Mouse (Mus musculus) heart, embryonic 13.5 days (tissue): ENCODE measurements around the gene Samd1. TPM values are rescaled to one million over a fixed set of nuclear protein-coding genes. Genes with fewer than 3 reads are reported as not detected.

Experiments
- ATAC-seq: fragments of 200-750 bp; cut with Nextera tagmentation; 2 replicates; pipeline ENCODE4 v1.8.0; 2017; ENCODE audit warnings: moderate TSS enrichment; ENCODE audit not compliant: insufficient number of reproducible peaks, low FRiP score, low TSS enrichment; ENCODE audit errors: extremely low read depth
- H3K27ac ChIP-seq: fragments of 300-500 bp; sonication (generic); replicated peaks from 2 replicates; pipeline ENCODE4 v1.5.1; 2015; ENCODE audit warnings: moderate library complexity, mild to moderate bottlenecking, inconsistent platforms
- H3K27me3 ChIP-seq: fragments of 300-500 bp; sonication (generic); replicated peaks from 2 replicates; pipeline ENCODE4 v1.6.1; 2015; ENCODE audit warnings: mild to moderate bottlenecking, inconsistent platforms
- H3K36me3 ChIP-seq: fragments of 300-500 bp; sonication (generic); 2 replicates; pipeline ENCODE4 v1.6.1; 2015; ENCODE audit warnings: mild to moderate bottlenecking, inconsistent platforms
- H3K4me1 ChIP-seq: fragments of 300-500 bp; sonication (generic); 2 replicates; pipeline ENCODE4 v1.6.1; 2015; ENCODE audit warnings: inconsistent platforms
- H3K4me2 ChIP-seq: fragments of 300-500 bp; sonication (generic); 2 replicates; pipeline ENCODE4 v1.6.1; 2015; ENCODE audit warnings: inconsistent platforms, mild to moderate bottlenecking, moderate library complexity
- H3K4me3 ChIP-seq: fragments of 300-500 bp; sonication (generic); 2 replicates; pipeline ENCODE4 v1.5.1; 2015; ENCODE audit warnings: moderate library complexity, mild to moderate bottlenecking, inconsistent platforms
- H3K9ac ChIP-seq: fragments of 300-500 bp; sonication (generic); 2 replicates; pipeline ENCODE4 v1.6.1; 2015; ENCODE audit warnings: inconsistent platforms, mild to moderate bottlenecking, moderate library complexity
- H3K9me3 ChIP-seq: fragments of 300-500 bp; sonication (generic); 2 replicates; pipeline ENCODE4 v1.6.1; 2016; ENCODE audit warnings: inconsistent platforms
- WGBS: fragments of 180-500 bp; shearing (Covaris S2); methylation state at CpG from one replicate; pipeline ENCODE4 v1.1.7; 2015; ENCODE audit warnings: mixed read lengths; 5-methylcytosine and 5-hydroxymethylcytosine counted together
- polyA plus RNA-seq: library from polyadenylated mRNA; unstranded; fragments of >200 nt; fragmentation: Nextera tagmentation; extraction: Ambion mirVana; gene quantifications from 2 replicates; pipeline ENCODE4 v1.2.1, GENCODE M21; 2015

Gene Samd1
- polyA plus RNA-seq, 1 experiment from 2014 or later, result 4.8 TPM

DNA sequence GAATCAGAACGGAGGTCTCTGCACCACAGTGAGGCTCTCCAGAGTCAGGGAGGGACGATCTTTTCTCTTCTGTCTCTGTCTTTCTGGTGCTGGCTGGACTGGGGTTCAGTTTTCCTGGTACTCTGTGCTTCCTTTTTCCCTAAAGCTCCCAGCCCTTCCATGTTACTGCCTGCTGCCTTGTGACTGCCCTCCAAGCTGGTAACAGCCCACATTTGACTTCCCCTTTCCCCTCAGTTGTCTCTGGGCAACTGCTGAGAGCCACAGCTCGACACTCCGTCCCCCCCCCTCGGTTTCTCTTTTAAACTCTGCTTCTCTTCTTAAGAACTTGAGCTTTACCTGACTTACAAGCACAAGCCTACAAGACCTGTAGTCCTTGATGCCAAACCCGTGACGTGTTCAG lies 8.2 kb upstream of the Samd1 start:
- no peak for ATAC-seq
- Histone ChIP-seq H3K4me1 (no peaks in the 10 kb centered on the region), H3K27me3 (no peaks in the 10 kb centered on the region), H3K9ac (no peak overlapping the region), H3K4me3 (no peak overlapping the region), H3K36me3 (peaks cover 99% of the 10 kb centered on the region), H3K4me2 (no peak overlapping the region), H3K27ac (no peak overlapping the region), H3K9me3 (no peaks in the 10 kb centered on the region)
- WGBS, result 82% methylated on average over 7 of the region's 7 CpGs

DNA sequence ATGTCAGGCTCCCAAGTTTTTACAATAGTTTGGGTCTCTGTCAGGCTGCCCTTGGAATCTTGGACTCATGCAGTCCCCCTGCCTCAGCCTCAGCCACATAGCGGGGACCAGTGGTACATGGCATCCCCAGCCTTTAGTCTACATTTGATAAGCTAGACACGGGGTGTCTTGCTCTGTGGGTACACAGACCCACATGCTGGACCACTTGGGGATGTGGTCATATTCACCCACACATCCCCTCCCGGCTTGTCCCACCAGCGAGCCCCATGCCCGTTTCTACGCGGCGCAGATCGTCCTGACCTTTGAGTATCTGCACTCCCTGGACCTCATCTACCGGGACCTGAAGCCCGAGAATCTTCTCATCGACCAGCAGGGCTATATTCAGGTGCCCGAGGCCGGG lies 7.3 kb upstream of the Samd1 start:
- no peak for ATAC-seq
- 90% methylated on average over 14 of the region's 14 CpGs for WGBS

DNA sequence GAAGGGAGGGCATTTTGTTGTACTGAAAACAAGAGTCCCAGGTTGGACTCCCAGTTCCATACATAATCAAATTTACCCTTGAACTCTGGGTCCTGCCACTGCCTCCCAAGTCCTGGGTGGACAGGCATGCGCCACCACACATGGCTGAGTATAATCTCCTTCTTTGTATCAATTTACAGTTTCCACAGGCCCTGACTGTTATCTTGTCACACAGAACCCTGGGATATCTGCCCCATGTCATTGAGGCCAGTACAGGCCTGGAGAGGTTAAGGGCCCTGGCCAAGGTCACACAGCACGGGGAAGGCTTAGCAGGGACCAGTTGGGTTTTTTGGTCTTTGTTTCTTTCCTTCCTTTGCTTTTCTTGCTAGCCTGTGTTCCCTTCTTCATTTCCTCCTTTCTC lies 5.0 kb upstream of the Samd1 start:
- H3K36me3 ChIP-seq, result peaks cover 78% of the 10 kb centered on the region
- H3K27ac ChIP-seq, result no peak overlapping the region
- ATAC-seq, result no peak
- no peak overlapping the region for H3K4me2 ChIP-seq
- no peaks in the 10 kb centered on the region for H3K27me3 ChIP-seq
- H3K9ac ChIP-seq, result no peak overlapping the region
- H3K4me1 ChIP-seq, result peaks cover 8% of the 10 kb centered on the region
- no peak overlapping the region for H3K4me3 ChIP-seq
- no peaks in the 10 kb centered on the region for H3K9me3 ChIP-seq
- WGBS, result 63% methylated on average over 2 of the region's 2 CpGs

More for the DNA sequence above, 7.3 kb upstream of the Samd1 start:
- Histone ChIP-seq H3K9me3 (no peaks in the 10 kb centered on the region), H3K4me1 (no peaks in the 10 kb centered on the region), H3K4me3 (no peak overlapping the region), H3K27me3 (no peaks in the 10 kb centered on the region), H3K36me3 (peaks cover 99% of the 10 kb centered on the region), H3K4me2 (no peak overlapping the region), H3K27ac (no peak overlapping the region), H3K9ac (no peak overlapping the region)

DNA sequence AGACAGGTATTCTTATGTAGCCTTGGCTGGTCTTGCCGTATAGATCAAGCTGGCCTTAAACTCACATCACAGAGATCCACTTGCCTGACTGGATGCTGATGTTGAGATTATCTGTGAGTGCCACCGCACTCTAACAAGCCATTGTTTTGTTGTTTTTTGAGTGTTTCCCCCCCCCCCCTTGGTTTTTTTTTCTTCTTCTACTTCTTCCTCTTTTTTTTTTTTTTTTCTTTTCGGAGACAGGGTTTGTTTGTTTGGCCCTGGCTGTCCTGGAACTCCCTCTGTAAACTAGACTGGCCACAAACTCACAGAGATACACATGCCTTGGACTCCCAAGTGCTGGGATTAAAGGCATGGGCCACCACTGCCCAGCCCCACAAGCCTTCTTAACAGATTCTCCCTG lies 3.4 kb upstream of the Samd1 start:
- no peak overlapping the region for H3K27ac ChIP-seq
- H3K27me3 ChIP-seq, result no peaks in the 10 kb centered on the region
- H3K36me3 ChIP-seq, result peaks cover 63% of the 10 kb centered on the region
- WGBS, result 67% methylated on average over 3 of the region's 3 CpGs
- peaks cover 13% of the 10 kb centered on the region for H3K4me1 ChIP-seq
- H3K9me3 ChIP-seq, result no peaks in the 10 kb centered on the region
- no peak for ATAC-seq
- H3K4me2 ChIP-seq, result no peak overlapping the region
- no peak overlapping the region for H3K4me3 ChIP-seq
- no peak overlapping the region for H3K9ac ChIP-seq

DNA sequence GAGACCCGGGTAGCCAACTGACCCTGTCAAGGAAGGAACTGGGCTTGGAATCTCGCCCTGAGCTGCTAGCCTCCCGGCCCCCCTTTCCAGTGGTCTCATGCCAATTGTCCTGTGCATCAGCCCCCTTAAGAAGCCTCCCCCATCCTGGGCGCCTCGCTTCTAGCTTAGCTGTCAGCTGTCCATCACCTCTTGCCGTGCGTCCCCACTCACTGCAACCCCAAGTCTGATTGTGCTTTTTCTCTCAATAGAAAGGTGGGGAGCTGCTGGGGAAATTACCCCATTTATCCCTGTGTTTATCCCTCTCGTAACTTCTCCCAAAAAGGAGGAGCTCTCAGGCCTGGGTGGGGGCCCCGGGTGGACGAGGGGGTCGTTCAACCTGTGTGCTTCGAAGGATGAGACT lies 1.5 kb upstream of the Samd1 start:
- WGBS, result 23% methylated on average over 12 of the region's 12 CpGs

DNA sequence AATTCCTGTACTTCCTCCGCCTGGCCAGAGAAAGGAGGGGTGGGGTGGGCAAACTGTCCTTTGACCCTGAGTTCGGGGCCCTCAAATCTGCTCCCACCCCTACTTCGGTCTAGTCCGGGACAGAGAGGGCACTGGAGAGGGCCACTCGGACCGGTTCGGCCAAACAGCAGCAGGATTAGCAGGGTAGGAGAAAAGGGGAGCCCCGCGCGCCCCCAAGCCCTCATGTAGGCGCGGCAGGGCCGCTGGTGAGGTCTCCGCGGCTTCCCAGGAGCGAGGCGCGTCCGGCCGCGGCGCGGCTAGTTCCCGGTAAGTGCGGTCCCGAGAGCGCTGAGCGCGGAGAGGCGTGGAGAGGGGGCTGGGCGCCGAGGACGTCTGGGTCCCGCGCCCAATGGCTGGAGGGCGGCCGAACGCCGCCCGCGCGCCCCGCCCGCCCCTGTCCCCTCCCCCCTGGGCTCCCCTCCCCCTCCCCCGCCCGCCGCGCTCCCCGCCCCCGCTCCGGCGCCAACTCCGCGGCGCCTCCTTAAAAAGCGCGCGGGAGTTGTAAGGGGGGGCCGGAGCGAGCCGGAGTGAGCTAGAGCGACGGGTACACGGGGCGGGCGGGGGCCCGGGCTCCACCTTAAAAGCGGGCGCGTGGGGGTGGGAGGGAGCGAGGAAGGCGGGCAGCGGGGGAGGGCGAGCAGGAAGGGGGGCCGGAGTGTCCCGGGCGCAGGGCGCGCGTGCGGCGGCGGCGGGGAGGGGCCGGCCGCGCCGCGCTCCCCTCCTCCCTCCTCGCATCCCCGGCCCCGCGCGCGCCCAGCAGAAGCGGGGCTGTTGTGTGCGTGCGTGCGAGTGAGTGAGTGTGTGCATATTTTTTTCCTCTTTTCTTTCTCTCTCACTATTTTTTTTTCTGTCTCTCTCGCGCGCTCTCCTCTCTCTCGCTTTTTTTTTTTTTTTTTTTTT lies 636 bp upstream of the Samd1 start:
- peak overlapping the region; percentile 93 for H3K9ac ChIP-seq
- peaks cover 13% of the 10 kb centered on the region for H3K27me3 ChIP-seq
- peak overlapping the region; percentile 89 for H3K4me2 ChIP-seq
- under 1% methylated on average over 58 of the region's 103 CpGs for WGBS
- H3K27ac ChIP-seq, result peak overlapping the region; percentile 97
- peaks cover 63% of the 10 kb centered on the region for H3K36me3 ChIP-seq
- peak overlapping the region; percentile 83 for H3K4me3 ChIP-seq
- peaks cover 28% of the 10 kb centered on the region for H3K4me1 ChIP-seq
- no peaks in the 10 kb centered on the region for H3K9me3 ChIP-seq
- peak; percentile 76 for ATAC-seq

More for the DNA sequence above, 1.5 kb upstream of the Samd1 start:
- Histone ChIP-seq H3K27ac (peak overlapping the region; percentile 97; the same call in 1 of the 2 replicates), H3K9ac (peak overlapping the region; percentile 93), H3K9me3 (no peaks in the 10 kb centered on the region), H3K4me3 (peak overlapping the region; percentile 83), H3K36me3 (peaks cover 63% of the 10 kb centered on the region), H3K4me1 (peaks cover 22% of the 10 kb centered on the region), H3K27me3 (peaks cover 6% of the 10 kb centered on the region), H3K4me2 (peak overlapping the region; percentile 89)
- no peak for ATAC-seq

DNA sequence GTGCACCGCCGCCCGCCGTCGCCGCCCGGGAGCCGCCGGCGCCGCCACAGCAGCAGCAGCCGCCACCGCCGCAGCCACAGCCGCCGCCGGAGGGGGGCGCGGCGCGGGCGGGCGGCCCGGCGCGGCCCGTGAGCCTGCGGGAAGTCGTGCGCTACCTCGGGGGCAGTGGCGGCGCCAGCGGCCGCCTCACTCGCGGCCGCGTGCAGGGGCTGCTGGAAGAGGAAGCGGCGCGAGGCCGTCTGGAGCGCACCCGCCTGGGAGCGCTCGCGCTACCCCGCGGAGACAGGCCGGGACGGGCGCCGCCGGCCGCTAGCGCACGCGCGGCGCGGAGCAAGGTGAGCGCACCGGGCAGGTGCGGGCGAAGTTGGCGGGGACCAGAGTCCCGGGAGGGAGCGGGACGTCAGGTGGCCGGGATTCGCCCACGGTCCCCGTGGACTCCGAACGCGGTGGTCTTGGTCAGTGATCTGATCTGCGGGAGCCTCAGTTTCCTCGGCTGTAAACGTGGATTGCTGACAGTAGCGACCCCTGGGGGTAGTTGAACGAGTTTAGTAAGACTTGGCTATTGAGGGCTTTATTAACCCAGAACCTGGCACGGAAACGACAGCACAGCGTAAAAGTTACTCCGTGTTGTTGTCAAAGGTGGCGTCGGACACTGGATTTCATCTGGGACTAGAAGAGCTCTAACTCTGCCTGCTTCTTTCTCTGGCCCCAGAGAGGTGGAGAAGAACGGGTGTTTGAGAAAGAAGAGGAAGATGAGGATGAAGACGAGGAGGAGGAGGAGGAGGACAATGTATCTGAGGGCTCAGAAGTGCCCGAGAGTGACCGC lies 972 bp downstream of the Samd1 start:
- WGBS, result 2% methylated on average over 60 of the region's 92 CpGs
- peak overlapping the region; percentile 93 for H3K9ac ChIP-seq
- no peaks in the 10 kb centered on the region for H3K9me3 ChIP-seq
- H3K4me2 ChIP-seq, result peak overlapping the region; percentile 91
- peaks cover 16% of the 10 kb centered on the region for H3K27me3 ChIP-seq
- H3K36me3 ChIP-seq, result peaks cover 56% of the 10 kb centered on the region
- 0 out of 2 replicates have a peak, but pooled peaks have one; percentile 1 for ATAC-seq
- peaks cover 30% of the 10 kb centered on the region for H3K4me1 ChIP-seq
- peak overlapping the region; percentile 83 for H3K4me3 ChIP-seq
- peak overlapping the region; percentile 88 for H3K27ac ChIP-seq

DNA sequence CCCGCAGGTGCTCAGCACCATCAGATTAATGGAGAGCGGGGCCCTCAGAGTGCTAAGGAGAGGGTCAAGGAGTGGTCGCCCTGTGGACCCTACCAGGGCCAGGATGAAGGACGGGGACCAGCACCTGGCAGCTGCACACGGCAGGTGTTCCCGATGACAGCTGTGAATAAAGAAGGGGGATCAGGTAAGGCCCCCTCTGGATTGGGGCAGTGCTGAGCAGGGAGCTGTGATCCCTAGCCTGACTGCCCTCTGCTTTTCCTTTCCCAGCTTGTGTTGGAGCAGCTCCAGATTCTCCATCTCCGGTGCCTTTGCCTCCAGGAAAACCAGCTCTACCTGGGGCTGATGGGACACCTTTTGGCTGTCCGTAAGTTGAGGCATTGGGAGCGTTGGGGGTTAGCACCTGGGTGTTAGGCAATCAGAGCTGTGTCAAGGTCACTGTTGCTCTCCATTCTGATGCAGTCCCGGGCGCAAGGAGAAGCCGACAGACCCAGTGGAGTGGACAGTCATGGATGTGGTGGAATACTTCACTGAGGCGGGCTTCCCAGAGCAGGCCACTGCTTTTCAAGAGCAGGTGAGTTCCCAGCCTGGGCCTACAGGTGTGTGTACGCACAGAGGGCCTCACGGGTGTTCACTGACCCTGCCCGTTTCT lies 1.7 kb downstream of the Samd1 start:
- Histone ChIP-seq H3K27ac (peak overlapping the region; percentile 88; the same call in 1 of the 2 replicates), H3K9ac (peak overlapping the region; percentile 93), H3K27me3 (peaks cover 16% of the 10 kb centered on the region), H3K4me2 (peak overlapping the region; percentile 91), H3K36me3 (peaks cover 49% of the 10 kb centered on the region), H3K4me3 (peak overlapping the region; percentile 83), H3K4me1 (peaks cover 38% of the 10 kb centered on the region), H3K9me3 (no peaks in the 10 kb centered on the region)
- no peak for ATAC-seq
- 65% methylated on average over 16 of the region's 16 CpGs for WGBS

DNA sequence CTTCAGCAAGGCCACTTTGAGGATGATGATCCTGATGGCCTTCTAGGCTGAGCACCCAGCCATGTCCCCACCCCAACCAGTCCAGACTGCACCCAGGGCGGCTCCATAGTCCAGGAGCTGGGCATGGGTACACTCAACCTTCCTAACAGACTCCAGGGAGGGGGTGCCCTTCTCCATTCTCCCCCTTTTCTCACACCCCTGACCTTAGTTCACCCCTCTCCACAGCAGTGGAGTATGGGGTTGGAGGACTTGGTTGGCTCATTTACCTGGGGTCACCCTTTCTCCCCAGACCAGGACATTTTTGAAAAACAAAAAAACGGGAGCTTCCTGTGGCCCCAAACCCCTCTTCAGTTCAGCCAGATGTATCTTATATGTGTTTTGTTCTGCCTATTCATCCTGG lies 2.4 kb downstream of the Samd1 start:
- no peaks in the 10 kb centered on the region for H3K9me3 ChIP-seq
- peaks cover 42% of the 10 kb centered on the region for H3K36me3 ChIP-seq
- ATAC-seq, result no peak
- H3K4me2 ChIP-seq, result no peak overlapping the region; the same call in 1 of the 2 replicates
- peak overlapping the region; percentile 83; the same call in 1 of the 2 replicates for H3K4me3 ChIP-seq
- peaks cover 16% of the 10 kb centered on the region for H3K27me3 ChIP-seq
- peaks cover 40% of the 10 kb centered on the region for H3K4me1 ChIP-seq
- 90% methylated on average over 2 of the region's 2 CpGs for WGBS
- H3K9ac ChIP-seq, result peak overlapping the region; percentile 93
- H3K27ac ChIP-seq, result no peak overlapping the region

DNA sequence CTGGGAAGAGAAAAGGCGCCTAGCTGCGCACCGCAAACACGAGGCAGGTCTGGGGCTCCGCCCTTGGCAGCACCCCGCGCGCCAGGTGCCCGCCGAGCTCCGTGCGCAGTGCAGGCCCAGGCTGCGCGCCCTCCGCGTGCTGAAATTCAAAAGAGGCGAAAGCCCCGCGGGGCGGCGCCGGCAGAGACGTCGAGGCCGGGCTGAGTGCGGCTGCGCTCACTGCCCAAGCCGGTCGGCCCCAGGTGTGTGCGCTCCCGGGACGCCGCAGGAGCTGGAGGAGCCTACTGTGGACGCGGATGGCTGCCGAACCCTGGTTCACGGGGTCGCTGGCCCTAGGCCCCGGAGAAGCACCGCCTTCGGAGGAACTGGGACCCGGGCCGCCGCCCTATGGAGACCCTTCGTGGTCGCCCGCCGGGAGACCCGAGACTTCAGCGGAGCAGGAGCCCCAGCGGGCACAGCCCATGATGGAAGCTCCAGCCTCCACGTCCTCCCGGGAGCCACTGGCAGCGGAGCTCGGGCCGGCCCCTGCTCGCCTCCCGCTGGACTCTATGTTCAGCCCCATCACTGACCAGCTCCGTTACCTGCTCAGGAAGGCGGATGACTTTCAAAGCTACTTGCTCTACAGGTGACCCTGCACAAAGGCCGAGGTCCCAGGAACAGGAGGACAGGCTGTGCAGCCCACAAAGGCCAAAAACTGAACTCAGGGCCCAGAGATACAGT lies 4.0 kb downstream of the Samd1 start, which contains the start of gene 1700067K01Rik:
1700067K01Rik (plus strand) TSS at position 222 of the 720 bp plus-strand sequence.
- peak within 1 kb of the TSS; percentile 59 for H3K9ac ChIP-seq
- H3K27me3 ChIP-seq, result peaks cover 16% of the 10 kb centered on the region
- no peaks in the 10 kb centered on the region for H3K9me3 ChIP-seq
- 43% methylated on average over 61 of the region's 61 CpGs for WGBS
- H3K4me3 ChIP-seq, result peak within 1 kb of the TSS; percentile 20
- peaks cover 37% of the 10 kb centered on the region for H3K4me1 ChIP-seq
- H3K4me2 ChIP-seq, result peak within 1 kb of the TSS; percentile 38
- no peak within 1 kb of the TSS for H3K27ac ChIP-seq
- ATAC-seq, result no peak
- peaks cover 36% of the 10 kb centered on the region for H3K36me3 ChIP-seq
